Mouse (Mus musculus): ENCODE data around the gene Lhx2.

Lhx2 gene

DNA sequence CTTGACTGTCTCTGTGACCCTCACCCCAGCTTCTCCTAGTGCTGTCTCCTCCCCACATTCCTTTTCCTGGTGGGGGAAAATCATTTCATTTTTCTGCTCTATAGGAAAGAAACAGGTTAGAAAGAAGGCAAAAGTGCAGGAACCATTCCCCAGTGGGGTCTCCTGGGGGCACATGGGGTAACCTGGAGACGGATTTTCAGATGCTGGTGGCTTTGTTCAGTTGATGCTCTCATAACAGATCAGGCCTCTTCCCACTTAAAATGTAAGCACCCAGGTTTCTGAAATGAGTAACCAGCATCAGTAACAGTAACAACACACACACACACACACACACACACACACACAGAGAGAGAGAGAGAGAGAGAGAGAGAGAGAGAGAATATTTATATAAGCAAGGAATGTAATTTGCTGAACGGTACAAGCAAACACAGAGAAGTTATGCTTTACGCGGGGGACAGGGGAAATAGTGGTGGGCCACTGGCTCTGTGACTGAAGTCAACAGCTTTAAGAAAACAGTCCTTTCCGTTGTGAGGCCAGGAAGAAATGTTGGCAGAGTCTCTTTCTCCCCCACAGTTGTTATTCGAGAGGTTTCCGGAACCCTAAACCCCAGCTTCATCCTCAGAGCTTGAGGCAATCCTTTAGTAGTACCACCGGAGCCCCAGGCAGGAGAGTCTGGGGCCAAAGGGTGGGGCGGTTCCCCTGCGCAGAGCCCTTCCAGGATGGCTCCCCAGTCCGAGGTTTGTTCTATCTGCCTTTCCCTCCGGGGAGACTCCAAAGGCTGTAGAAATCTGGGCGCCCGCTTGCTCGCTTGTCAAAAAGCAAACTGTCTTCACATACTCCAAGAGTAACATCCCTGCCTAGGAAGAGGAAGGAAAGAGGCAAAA is 8.0 kb downstream of the Lhx2 start:
- DNase-seq (ENCODE audit: inconsistent age in 2 of 2, low spot score in 1 of 2): peak in 1 of 2 experiments; percentile 51

DNA sequence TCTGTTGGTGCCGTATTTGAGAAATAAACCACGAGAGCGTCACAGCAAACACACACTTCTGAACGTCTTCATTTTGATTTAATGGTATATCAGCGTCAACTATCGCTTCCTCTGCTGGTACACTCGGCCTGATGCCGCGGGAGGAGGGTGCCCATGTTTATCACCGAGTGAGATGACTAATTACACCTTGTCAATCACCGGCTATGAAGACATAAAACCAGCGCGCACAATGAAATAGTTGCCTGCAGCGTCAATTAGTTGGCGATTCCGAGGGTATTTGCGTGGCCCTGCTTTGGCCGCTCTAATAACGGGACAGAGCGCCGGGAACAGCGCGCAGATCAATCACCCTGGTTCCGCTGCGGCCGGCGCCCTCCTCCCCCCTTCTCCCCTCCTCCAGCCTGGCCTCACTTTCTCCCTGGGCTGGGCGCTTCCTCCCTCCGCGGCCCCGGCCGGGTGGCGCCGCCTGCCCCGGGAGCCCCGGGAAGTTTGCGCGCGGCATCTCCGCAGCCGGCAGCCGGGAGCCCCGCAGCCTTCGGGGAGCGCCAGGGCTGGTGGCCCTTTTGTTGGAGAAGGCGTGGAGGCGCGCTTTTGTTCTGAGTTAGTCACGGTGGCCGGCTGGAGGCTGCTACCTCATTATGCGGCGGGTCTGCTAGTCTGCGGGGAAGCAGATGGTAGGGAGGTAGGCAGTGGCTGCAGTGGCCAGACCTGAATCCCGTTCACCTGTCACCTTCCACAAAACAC is 8.9 kb downstream of the Lhx2 start:
- DNase-seq (ENCODE audit: inconsistent age in 2 of 2, low spot score in 1 of 2): peak in 1 of 2 experiments; percentile 51

DNA sequence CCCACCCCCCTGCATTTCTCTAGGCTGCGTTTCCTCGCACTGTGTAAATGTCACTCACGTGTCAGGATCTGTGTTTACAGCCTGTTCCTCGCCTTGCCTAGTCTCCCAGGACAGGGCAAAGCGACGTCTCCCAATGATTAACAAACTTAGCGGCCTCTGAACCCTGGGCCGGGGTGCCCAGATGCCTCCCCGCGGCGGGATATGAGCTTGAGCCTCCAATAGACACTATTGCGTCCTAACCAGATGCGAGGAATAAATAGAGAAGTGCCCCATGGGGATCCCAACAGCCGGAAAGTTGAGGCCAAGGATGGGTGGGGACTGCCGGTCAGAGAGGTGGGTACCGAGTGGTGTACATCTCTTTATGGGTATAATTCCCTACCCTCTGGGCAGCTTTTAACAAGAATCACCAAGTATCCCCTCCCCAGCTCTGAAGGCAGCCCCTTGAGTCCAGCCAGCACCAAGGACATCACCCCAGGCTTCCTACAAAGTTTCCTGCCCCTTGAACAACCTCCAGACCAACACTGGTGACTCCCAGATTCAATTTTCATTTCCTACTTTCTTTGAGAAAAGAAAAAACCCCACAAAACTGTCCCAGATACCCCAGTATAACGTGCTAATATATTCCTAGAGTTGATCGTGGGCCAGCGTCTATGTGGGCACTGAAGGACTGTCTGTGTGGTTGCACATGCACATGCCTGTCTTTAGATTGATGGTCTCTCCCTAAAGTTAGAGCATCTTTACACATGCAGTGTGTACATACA is 9.8 kb downstream of the Lhx2 start:
- peak in 1 of 2 experiments; percentile 33 for DNase-seq (ENCODE audit: inconsistent age in 2 of 2, low spot score in 1 of 2)

DNA sequence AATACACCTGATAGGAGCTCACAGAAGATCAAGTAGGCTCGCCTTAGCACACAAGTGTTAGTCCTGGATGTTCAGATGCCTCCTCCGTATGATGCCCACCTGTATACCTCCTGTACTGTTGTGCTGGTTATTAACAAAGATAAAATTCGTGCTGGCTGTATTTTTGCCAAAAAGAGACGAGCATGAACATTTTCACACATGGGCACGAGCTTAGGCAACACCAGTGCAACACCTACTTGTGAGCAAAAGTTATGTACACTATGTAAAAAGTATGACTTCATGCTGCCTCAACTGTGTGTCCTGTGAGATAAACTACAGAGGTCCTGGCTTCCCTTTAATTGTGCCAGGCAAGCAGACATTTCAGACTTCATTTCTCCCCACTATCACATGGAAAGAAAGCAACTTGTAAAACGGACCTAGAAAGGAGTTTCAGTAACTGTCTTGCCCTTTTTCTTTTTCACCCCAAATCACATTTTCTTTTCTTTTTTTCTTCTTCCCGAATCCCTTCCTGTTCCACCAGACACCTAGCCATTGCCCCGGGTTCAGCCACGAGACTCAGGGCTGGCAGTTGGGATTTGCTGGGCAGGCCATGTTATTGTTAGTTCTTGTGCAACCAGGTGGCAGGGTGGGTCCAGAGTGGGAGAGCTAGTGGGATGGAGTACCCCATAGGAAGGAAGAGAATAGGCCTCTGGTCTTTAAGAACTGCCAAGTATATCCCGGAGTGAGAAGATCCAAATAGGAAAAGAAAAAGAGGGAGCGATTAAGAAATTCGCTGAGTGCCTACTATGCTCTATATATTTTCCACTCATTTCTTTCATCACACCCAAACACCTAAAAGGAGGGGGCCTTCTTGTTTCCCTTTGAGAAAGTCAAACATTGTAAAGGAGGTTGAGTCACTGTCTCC is 10.6 kb downstream of the Lhx2 start:
- DNase-seq (ENCODE audit: inconsistent age in 2 of 2, low spot score in 1 of 2): peak in 1 of 2 experiments; percentile 25

DNA sequence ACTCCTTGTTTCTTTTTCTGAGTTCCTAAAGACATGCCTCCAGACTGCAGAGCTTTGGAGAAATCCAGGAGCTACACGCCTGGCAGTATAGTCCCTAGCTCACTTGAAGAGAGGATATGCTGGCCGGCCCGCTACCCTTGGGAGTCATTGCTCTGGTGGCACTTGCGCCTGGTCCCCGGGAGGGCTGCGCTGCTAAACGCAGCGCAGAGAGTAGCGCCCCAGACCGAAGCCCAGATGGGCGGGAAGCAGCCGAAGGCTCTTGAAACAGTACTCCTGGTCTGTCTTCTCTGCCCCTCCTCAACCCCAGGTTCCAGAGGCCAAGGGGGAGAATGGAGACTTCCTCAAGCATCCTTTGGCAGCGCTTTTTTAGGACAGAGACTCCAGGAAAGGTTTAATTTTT is 11.3 kb downstream of the Lhx2 start:
- peak in 1 of 2 experiments; percentile 44 for DNase-seq (ENCODE audit: inconsistent age in 2 of 2, low spot score in 1 of 2)

DNA sequence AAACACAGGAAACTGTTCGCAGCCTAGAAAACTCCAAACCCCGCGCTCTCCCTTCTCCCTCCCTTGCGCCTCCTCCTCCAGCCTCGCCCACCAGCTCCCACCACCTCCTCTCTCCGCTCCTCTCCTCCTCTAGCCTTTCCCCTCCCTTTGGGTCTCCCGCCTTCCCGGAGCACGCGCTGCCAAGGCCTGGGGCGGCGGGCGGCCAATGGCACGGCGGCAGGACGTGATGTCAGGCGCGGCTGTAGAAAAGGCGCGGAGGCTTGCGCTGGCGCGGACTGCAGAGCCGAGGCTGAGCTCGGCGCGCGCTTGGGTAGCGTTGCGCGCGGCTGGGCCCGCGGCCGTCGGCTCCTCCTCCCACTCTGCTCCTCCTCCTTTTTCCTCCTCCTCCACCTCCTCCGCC is 11.7 kb downstream of the Lhx2 start:
- peak; percentile 66 to 84 for DNase-seq (ENCODE audit: inconsistent age in 2 of 2, low spot score in 1 of 2)

DNA sequence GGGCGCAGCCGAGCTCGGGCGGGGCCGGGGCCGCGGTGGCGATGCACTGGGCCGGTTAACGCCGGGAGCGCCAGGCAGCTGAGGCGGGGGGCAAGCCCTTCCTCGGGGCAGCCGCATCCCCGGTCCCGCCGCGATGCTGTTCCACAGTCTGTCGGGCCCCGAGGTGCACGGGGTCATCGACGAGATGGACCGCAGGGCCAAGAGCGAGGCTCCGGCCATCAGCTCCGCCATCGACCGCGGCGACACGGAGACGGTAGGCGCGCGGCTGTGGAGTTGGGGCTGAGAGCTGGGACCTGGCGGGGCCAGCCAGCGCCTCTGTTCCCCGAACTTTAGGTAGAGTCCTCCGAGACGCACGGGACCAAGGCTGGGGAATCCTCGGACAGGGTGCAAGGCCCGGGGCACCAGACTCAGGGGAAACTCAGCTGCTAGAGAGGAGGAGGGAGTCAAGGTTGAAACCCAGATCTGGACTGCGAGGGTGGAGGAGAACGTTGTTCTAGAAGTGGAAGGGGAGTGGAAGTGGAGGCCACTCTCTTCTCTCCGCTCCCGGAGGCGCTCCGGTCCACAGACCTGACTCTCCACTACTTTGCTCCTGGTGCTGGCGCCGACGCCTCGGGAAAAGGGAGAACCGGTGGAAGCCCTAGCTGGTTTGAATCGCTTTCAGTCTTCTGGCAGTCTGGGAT is 12.7 kb downstream of the Lhx2 start:
- DNase-seq (ENCODE audit: inconsistent age in 2 of 2, low spot score in 1 of 2): peak in 1 of 2 experiments; percentile 62

DNA sequence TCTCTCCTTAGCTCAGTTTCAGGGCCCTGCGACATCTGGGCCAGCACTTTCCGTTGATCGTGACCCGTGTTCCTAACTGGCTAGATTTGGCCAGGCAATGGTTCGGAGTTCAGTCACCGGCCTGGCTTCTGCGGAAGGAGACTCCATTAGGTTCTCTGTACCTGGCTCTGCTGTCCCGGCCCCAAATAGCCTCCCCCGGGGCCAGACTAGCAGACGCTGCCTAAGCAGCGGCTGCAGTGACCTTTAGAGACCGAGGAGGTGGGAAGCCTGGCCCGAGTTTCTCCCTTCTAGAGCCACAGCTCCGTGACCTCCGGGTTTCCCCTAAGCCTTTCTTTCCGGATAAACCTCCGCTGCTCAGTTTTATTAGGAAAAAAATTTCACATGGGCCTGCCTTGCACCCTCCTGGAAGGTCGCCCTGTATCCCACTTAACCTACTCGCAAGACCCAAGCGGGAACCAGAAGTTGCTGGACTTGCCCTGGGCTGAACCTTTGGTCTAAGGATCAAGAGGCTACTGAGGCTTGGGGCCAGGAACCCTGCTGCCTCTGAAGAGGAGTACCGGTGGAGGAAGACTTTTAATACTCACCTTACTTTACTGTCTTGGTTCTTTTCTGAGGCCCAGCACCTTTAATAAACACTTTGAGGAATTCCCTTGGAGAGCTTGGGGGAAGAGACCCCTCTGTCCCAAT is 13.4 kb downstream of the Lhx2 start:
- no peak for DNase-seq (ENCODE audit: inconsistent age in 2 of 2, low spot score in 1 of 2)

DNA sequence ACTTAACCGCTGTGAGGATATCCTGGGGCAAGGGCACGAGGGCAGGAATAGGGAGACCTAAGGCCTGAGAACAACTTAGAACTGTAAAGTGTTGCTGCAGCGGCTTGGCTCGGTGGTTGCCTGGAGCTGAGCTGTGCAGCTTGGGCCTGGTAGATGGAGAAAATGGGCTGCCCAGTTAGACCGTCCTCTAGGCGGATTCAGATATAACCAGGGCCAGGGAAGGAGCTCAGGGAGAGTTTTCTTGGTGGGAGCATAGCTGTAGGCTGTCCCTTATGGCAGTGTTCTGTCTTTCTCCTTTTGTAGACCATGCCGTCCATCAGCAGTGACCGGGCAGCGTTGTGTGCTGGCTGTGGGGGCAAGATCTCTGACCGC is 13.9 kb downstream of the Lhx2 start:
- DNase-seq (ENCODE audit: inconsistent age in 2 of 2, low spot score in 1 of 2): no peak

DNA sequence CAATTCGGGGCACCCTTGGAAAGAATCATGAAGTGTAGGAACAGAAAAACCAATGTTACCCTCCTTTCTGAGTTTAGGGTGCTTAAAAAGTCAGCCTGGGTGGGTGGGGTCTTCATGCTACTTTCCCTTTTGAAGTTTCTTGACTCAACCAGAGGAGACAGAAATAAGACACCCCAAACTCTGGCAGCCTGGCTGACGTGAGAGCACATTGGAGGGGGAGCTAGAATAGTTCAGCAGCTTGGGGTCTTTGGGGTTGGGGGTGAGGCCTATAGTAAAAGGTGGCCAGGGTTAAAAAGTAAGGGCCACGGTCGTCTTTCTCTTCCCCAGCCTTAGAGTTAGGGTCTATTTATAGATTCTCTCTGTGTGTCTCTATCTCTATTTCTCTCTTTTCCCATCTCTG is 14.6 kb downstream of the Lhx2 start:
- no peak for DNase-seq (ENCODE audit: inconsistent age in 2 of 2, low spot score in 1 of 2)

DNA sequence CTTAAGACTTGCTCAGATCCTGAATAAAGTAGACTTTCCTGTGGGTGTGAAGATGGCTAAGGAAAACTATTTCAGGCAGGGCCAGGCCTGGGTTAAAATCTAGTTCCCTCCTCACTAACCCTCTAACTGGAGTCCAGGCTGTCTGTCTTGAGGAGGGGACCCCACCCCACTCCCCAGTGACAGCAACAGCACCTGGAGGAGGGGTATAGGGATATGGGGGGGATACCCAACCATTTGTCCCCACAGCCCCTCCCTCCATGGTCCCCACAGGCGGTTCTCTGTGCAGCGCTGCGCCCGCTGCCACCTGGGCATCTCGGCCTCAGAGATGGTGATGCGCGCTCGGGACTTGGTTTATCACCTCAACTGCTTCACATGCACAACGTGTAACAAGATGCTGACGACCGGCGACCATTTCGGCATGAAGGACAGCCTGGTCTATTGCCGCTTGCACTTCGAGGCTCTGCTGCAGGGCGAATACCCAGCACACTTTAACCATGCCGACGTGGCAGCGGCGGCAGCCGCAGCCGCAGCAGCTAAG is 15.2 kb downstream of the Lhx2 start:
- DNase-seq (ENCODE audit: inconsistent age in 2 of 2, low spot score in 1 of 2): peak in 1 of 2 experiments; percentile 18

DNA sequence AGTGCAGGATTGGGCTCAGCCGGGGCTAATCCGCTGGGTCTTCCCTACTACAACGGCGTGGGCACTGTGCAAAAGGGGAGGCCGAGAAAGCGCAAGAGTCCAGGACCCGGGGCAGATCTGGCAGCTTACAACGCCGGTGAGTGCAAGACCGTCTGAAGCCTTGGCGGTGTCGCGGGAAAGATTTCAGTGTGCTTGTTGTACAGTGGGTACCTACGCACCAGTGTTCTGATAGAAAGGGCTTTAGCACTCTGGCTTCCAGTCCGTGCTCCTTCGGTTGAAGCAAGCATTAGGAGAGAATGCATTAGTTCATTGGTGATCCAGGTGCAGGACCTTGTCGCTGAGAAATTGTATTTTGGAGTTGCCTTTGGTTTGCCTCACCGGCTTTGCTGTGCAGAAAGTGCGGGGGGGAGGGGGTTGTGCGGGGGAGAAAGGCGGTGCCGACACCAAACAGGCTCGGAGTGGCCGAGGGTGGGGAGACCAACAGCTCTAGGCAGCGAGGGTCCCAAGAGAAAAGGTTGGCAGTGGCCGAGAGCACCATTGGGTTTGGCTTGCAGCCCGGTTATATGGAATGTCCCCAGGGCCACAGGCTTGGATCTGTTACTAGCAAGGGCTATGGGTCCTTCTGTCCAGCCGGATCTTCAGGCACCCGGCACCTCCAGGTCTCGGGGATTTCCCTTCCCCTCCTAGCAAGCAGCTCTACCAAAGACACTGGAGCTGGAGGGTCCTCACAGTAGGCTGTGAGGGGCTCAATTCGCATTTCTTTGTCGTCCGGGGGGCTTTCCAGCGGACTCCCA is 15.8 kb downstream of the Lhx2 start:
- peak in 1 of 2 experiments; percentile 53 for DNase-seq (ENCODE audit: inconsistent age in 2 of 2, low spot score in 1 of 2)

DNA sequence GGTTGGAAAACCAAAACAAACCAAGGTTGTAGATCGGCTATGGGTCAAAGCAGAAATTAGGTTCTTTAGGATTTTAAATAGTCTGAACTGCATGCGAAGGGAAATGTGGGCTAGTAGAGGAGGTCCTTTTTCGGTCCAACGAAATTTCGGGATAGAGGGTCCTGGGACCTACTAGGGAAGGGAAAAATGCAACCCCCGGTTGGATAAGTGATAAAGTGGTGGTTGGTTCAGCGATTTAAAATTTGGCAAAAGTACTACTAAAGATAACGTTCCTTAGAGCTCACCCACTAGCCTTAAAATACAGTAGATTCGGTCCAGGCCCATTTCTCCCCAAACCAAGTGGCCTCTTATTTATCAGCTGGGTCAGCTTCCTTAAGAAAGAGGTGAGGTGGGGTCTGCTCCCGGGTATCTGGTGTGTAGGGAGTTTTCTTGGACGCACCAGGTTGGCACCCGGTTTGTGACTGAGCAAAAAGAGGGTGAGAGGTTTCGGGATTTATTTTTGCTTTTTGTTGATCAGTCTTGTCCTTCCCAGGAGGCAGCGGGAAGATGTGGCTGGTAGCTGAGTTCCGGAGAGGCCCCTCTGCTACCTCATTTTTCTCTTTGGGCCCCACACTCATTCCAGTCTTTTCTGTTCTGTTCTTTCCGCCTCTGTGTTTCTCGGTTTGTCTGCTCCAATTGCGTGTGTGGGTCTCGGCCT is 16.8 kb downstream of the Lhx2 start:
- DNase-seq (ENCODE audit: inconsistent age in 2 of 2, low spot score in 1 of 2): peak in 1 of 2 experiments; percentile 64

DNA sequence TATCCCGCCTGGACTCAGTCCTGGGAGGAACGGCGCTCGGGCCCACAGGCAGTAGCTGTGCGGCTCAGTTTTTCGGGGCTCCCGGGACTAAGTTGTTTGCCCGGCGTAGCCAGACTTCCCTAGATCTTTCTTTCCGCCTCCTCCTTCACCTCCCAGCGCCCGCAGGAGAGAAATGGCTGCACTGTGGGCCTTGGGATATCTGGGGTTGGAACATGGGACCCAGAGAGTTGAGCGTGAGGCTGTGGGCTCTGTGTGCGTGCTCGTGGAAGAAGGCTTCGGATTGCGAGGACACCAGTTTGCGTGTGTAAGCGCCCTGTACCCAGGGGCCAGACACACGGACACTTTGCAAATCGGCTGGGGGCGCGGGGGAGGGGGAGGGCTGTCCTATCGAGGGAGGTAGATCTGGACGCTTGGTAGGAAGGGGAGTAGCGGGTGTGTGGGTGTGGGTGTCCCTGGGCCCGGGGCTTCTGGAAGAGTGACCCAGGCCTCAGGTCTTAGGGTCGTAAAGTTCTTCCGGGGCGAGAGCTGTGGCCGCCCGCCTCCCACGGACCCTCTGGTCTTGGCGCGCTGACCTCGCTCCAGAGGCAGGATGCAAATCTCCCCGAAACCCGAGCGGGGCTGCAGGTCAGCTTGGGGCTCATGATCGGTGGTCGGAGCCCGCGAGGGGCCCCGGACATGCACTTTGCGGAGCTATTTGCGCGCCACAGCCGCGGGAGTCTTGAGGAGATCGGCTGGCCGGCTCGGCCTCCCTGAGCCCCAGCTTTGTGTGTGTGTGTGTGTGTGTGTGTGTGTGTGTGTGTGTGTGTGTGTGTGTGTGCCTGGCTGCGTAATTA is 17.6 kb downstream of the Lhx2 start:
- peak in 1 of 2 experiments; percentile 52 for DNase-seq (ENCODE audit: inconsistent age in 2 of 2, low spot score in 1 of 2)

DNA sequence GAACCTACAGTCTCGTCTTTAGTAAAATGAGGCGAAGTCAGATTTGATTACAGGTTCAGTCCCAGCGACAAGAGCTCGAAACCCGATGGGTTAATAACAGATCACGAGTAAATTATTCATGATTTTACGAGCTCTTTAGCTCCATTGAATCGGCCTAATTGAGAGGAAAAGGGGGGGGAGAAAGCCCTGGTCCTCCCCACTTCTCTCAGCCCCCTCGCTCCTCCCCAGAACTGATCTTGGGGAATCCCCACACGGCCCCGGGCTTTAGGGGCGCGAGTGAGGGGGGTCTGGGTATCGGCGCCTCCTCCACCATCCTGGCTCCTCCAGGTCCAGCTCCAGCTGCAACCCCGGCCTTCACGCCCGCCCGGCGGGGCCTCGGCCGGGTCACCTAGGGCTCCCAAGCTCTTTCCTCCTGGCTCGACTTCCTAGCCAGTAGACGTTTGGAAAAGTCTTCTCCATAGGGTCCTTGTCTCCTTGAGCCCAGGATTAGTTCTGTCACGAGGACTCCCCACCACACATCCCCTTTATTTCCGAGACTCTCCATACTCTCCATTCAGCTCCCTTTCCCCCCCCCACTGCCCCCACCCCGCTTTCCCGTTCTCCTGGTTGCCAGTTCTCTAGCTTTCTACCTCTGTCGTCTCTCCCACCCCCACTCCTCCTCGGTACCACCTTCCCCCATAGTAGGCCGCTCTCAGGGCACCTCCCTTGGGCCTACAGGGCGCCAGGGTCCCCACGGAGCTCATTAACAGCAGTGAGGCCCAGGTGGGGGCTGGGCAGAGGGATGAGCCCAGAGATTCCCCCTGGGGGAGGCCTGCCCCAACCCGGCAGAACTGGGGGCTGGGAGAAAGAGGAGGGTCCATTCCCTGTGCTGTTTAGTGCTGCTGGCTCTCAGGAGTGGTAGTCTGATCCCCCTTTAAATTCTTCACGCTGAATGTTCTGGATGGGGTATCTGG is 18.5 kb downstream of the Lhx2 start:
- DNase-seq (ENCODE audit: inconsistent age in 2 of 2, low spot score in 1 of 2): no peak

DNA sequence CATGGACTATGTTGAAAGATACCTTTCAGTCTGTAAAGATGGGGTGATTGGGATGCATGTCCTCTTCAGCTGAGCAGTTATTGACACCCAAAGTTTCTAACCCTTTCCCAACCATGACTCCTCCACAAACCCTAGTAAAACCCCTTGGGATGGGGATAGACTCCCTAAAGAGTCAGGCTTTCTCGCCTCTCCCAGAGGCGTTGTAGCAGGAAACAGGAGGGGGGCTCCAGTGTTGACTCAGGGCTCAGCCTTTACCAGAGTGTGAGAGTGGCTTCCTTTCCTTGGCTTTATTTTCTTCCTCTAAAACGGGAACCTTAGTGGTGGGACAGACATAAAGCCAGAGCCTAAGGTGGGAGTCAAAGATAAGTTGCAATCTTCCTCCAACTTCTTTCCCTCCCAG is 19.5 kb downstream of the Lhx2 start:
- DNase-seq (ENCODE audit: inconsistent age in 2 of 2, low spot score in 1 of 2): no peak

All from adrenal gland, adult (tissue).